Mouse (Mus musculus) stomach, postnatal 0 days (tissue): ENCODE results near the gene Slco2b1. TPM values are rescaled to one million over a fixed set of nuclear protein-coding genes. Genes with fewer than 3 reads are reported as not detected.

Source experiments
- ATAC-seq: fragments of 200-750 bp; cut with Nextera tagmentation; 2 replicates; pipeline ENCODE4 v1.8.0; 2017; ENCODE audit not compliant: low FRiP score, low TSS enrichment
- DNase-seq: peaks from one replicate; pipeline ENCODE4 v3.0.0-alpha.2; 2016; ENCODE audit warnings: low spot score
- H3K27ac ChIP-seq: fragments of 300-500 bp; sonication (generic); replicated peaks from 2 replicates; pipeline ENCODE4 v1.5.1; 2014; ENCODE audit warnings: mild to moderate bottlenecking, control low read depth
- H3K27me3 ChIP-seq: fragments of 300-500 bp; sonication (generic); 2 replicates; pipeline ENCODE4 v1.6.1; 2014; ENCODE audit warnings: low read length; ENCODE audit not compliant: control insufficient read depth, insufficient read depth
- H3K36me3 ChIP-seq: fragments of 300-500 bp; sonication (generic); 2 replicates; pipeline ENCODE4 v1.6.1; 2014; ENCODE audit warnings: low read length, mixed read lengths; ENCODE audit not compliant: control insufficient read depth, insufficient read depth
- H3K4me1 ChIP-seq: fragments of 300-500 bp; sonication (generic); replicated peaks from 2 replicates; pipeline ENCODE4 v1.6.1; 2014; ENCODE audit warnings: antibody characterized with exemption; ENCODE audit not compliant: control insufficient read depth, insufficient read depth
- H3K4me2 ChIP-seq: fragments of 300-500 bp; sonication (generic); replicated peaks from 2 replicates; pipeline ENCODE4 v1.6.1; 2014; ENCODE audit warnings: low read depth, mild to moderate bottlenecking, control low read depth, moderate library complexity
- H3K4me3 ChIP-seq: fragments of 300-500 bp; sonication (generic); 2 replicates; pipeline ENCODE4 v1.5.1; 2014; ENCODE audit warnings: low read depth, low read length, control low read depth
- H3K9ac ChIP-seq: fragments of 300-500 bp; sonication (generic); 2 replicates; pipeline ENCODE4 v1.6.1; 2014; ENCODE audit warnings: mild to moderate bottlenecking, low read length, control low read depth, mixed read lengths
- H3K9me3 ChIP-seq: fragments of 300-500 bp; sonication (generic); 2 replicates; pipeline ENCODE4 v1.6.1; 2016; ENCODE audit warnings: low read length; ENCODE audit not compliant: control insufficient read depth
- CTCF ChIP-seq: IDR thresholded peaks from 2 replicates; pipeline ENCODE4 v1.5.1; 2016; ENCODE audit warnings: antibody characterized with exemption, low read depth, mild to moderate bottlenecking, moderate library complexity
- EP300 ChIP-seq: optimal IDR thresholded peaks from 2 replicates; pipeline ENCODE3; 2016; ENCODE audit warnings: antibody characterized with exemption
- WGBS: fragments of 180-500 bp; shearing (Covaris S2); extraction: QIAGEN DNeasy Blood & Tissue Kit; methylation state at CpG from one replicate; pipeline ENCODE4 v1.1.7; 2014; 5-methylcytosine and 5-hydroxymethylcytosine counted together
- polyA plus RNA-seq: library from polyadenylated mRNA; unstranded; fragments of >200 nt; fragmentation: Nextera tagmentation; extraction: Ambion mirVana; gene quantifications from 2 replicates; pipeline ENCODE4 v1.2.1, GENCODE M21; 2015

Slco2b1 gene
- polyA plus RNA-seq, 1 experiment from 2014 or later = 2.1 TPM

GRCm38 (mm10) chr7:99693387-99693786 is 17.8 kb downstream of the Slco2b1 start:
- WGBS = 89% methylated on average over 3 of the region's 3 CpGs
- H3K4me3 ChIP-seq = no peak overlapping the region
- H3K9me3 ChIP-seq = no peaks in the 10 kb centered on the region
- H3K4me1 ChIP-seq = no peaks in the 10 kb centered on the region
- no peak for TF ChIP-seq EP300
- no peak for TF ChIP-seq CTCF
- H3K4me2 ChIP-seq = no peak overlapping the region
- no peak overlapping the region for H3K27ac ChIP-seq
- ATAC-seq (no peak), DNase-seq (no peak)
- no peak overlapping the region for H3K9ac ChIP-seq
- H3K27me3 ChIP-seq = no peaks in the 10 kb centered on the region
- H3K36me3 ChIP-seq = no peaks in the 10 kb centered on the region

DNA sequence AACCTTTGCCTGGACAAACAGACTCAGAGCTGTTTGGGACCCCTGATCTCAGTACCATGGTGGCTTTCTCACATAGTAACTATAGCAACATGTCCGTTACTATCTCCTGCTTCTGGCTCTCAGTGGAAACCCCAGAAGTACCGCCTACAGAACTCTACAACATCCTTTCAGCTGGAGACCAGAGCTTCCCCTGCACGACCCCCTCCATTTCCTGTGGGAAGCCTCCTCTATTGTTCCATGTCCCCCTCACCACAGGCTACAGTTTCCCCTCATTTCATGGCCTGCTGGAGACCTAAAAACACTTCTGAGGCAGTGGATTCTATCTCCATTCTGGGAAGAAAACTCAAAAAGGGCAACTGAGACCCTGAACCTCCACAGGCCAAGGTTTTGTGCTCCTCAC is 18.7 kb downstream of the Slco2b1 start:
- 60% methylated on average over 3 of the region's 3 CpGs for WGBS
- Histone ChIP-seq H3K27ac (no peak overlapping the region), H3K9me3 (no peaks in the 10 kb centered on the region), H3K4me1 (no peaks in the 10 kb centered on the region), H3K27me3 (no peaks in the 10 kb centered on the region), H3K4me3 (no peak overlapping the region), H3K36me3 (no peaks in the 10 kb centered on the region), H3K9ac (no peak overlapping the region), H3K4me2 (no peak overlapping the region)
- ATAC-seq (no peak), DNase-seq (no peak)
- TF ChIP-seq EP300 (no peak), CTCF (no peak)

- H3K27ac ChIP-seq = no peak overlapping the region
- no peaks in the 10 kb centered on the region for H3K9me3 ChIP-seq
- no peak overlapping the region for H3K4me3 ChIP-seq
- no peak for TF ChIP-seq CTCF
- no peak for TF ChIP-seq EP300
- no peak overlapping the region for H3K4me2 ChIP-seq
- 55% methylated on average over 7 of the region's 7 CpGs for WGBS
- H3K4me1 ChIP-seq = no peaks in the 10 kb centered on the region
- no peaks in the 10 kb centered on the region for H3K36me3 ChIP-seq
- no peak overlapping the region for H3K9ac ChIP-seq
- ATAC-seq (no peak), DNase-seq (no peak)
- H3K27me3 ChIP-seq = no peaks in the 10 kb centered on the region
These were observed 20.3 kb downstream of the Slco2b1 start for GRCm38 (mm10) chr7:99690819-99691218.

GRCm38 (mm10) chr7:99684086-99684485 is 27.1 kb downstream of the Slco2b1 start:
- no peak for ATAC-seq

GRCm38 (mm10) chr7:99680771-99681170 is 30.4 kb downstream of the Slco2b1 start:
- Histone ChIP-seq H3K27me3 (no peaks in the 10 kb centered on the region), H3K27ac (no peak overlapping the region), H3K4me1 (no peaks in the 10 kb centered on the region), H3K36me3 (no peaks in the 10 kb centered on the region), H3K4me2 (no peak overlapping the region), H3K9me3 (no peaks in the 10 kb centered on the region), H3K9ac (no peak overlapping the region), H3K4me3 (no peak overlapping the region)
- no peak for TF ChIP-seq EP300
- TF ChIP-seq CTCF = no peak
- ATAC-seq = peak; percentile 49; the same call in 1 of the 2 replicates
- WGBS = 76% methylated on average over 5 of the region's 5 CpGs
- DNase-seq = no peak

More at GRCm38 (mm10) chr7:99684086-99684485, 27.1 kb downstream of the Slco2b1 start:
- Histone ChIP-seq H3K4me1 (no peaks in the 10 kb centered on the region), H3K4me3 (no peak overlapping the region), H3K9me3 (no peaks in the 10 kb centered on the region), H3K4me2 (no peak overlapping the region), H3K27me3 (no peaks in the 10 kb centered on the region), H3K9ac (no peak overlapping the region), H3K27ac (no peak overlapping the region), H3K36me3 (no peaks in the 10 kb centered on the region)
- no peak for DNase-seq
- TF ChIP-seq CTCF (no peak), EP300 (no peak)
- 45% methylated on average over 4 of the region's 4 CpGs for WGBS

- Histone ChIP-seq H3K4me1 (no peaks in the 10 kb centered on the region), H3K27me3 (no peaks in the 10 kb centered on the region), H3K4me3 (no peak overlapping the region), H3K27ac (no peak overlapping the region), H3K9me3 (no peaks in the 10 kb centered on the region), H3K36me3 (no peaks in the 10 kb centered on the region), H3K4me2 (no peak overlapping the region), H3K9ac (no peak overlapping the region)
- no peak for TF ChIP-seq EP300
- TF ChIP-seq CTCF = no peak
- 0 out of 2 replicates have a peak, but pooled peaks have one; percentile 19 for ATAC-seq
- 83% methylated on average over 3 of the region's 3 CpGs for WGBS
- DNase-seq = no peak
These were observed 36.2 kb downstream of the Slco2b1 start for GRCm38 (mm10) chr7:99674890-99675289.
